Mouse (Mus musculus) lung, embryonic 16.5 days (tissue): ENCODE measurements around the gene Tmcc3. TPM values are rescaled to one million over a fixed set of nuclear protein-coding genes. Genes with fewer than 3 reads are reported as not detected.

Experiments used
- ATAC-seq: fragments of 200-750 bp; cut with Nextera tagmentation; 2 replicates; pipeline ENCODE4 v1.8.0; 2017; ENCODE audit warnings: low read depth, mild to moderate bottlenecking, moderate library complexity
- H3K27ac ChIP-seq: fragments of 300-500 bp; sonication (generic); 2 replicates; pipeline ENCODE4 v1.5.1; 2014; ENCODE audit warnings: mild to moderate bottlenecking, control low read depth, low read length
- H3K27me3 ChIP-seq: fragments of 300-500 bp; sonication (generic); 2 replicates; pipeline ENCODE4 v1.6.1; 2014; ENCODE audit warnings: low read depth, low read length, mixed read lengths; ENCODE audit not compliant: control insufficient read depth, insufficient read depth
- H3K36me3 ChIP-seq: fragments of 300-500 bp; sonication (generic); 2 replicates; pipeline ENCODE4 v1.6.1; 2014; ENCODE audit warnings: low read length; ENCODE audit not compliant: control insufficient read depth, insufficient read depth
- H3K4me1 ChIP-seq: fragments of 300-500 bp; sonication (generic); replicated peaks from 2 replicates; pipeline ENCODE4 v1.6.1; 2014; ENCODE audit warnings: low read length, mixed read lengths; ENCODE audit not compliant: control insufficient read depth, insufficient read depth
- H3K4me2 ChIP-seq: fragments of 300-500 bp; sonication (generic); 2 replicates; pipeline ENCODE4 v1.6.1; 2014; ENCODE audit warnings: low read depth, low read length, control low read depth
- H3K4me3 ChIP-seq: fragments of 300-500 bp; sonication (generic); 2 replicates; pipeline ENCODE4 v1.5.1; 2014; ENCODE audit warnings: mild to moderate bottlenecking, low read length, control low read depth
- H3K9ac ChIP-seq: fragments of 300-500 bp; sonication (generic); 2 replicates; pipeline ENCODE4 v1.6.1; 2014; ENCODE audit warnings: low read length, control low read depth
- H3K9me3 ChIP-seq: fragments of 300-500 bp; sonication (generic); 2 replicates; pipeline ENCODE4 v1.6.1; 2016; ENCODE audit warnings: low read length; ENCODE audit not compliant: control insufficient read depth
- WGBS: fragments of 180-500 bp; shearing (Covaris S2); extraction: QIAGEN DNeasy Blood & Tissue Kit; methylation state at CpG from one replicate; pipeline ENCODE4 v1.1.7; 2014; 5-methylcytosine and 5-hydroxymethylcytosine counted together
- polyA plus RNA-seq: library from polyadenylated mRNA; unstranded; fragments of >200 nt; fragmentation: Nextera tagmentation; extraction: Ambion mirVana; gene quantifications from 2 replicates; pipeline ENCODE4 v1.2.1, GENCODE M21; 2015

Gene Tmcc3
- polyA plus RNA-seq, 1 experiment from 2014 or later, result 7.4 TPM

DNA sequence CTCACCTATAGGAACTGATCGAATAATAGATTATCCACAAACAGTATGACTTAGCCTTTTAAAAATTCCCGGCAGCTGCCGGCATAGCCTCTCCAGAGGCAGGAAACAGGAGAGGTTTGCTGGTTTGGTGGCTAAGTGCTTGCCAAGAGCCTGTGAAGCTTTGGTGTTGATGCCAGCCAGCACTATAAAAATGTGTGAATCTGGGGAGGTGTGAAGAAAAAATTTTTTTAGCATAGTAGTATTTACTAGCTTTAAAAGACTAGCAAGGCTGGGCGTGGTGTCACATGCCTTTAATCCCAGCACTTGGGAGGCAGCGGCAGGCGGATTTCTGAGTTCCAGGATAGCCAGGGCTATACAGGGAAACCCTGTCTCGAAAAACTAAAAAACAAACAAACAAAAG lies 31.8 kb downstream of the Tmcc3 start:
- H3K4me3 ChIP-seq, result no peak overlapping the region
- H3K4me2 ChIP-seq, result no peak overlapping the region
- H3K4me1 ChIP-seq, result no peaks in the 10 kb centered on the region
- H3K9me3 ChIP-seq, result no peaks in the 10 kb centered on the region
- 68% methylated on average over 7 of the region's 7 CpGs for WGBS
- H3K27me3 ChIP-seq, result no peaks in the 10 kb centered on the region
- no peak overlapping the region for H3K9ac ChIP-seq
- no peak overlapping the region for H3K27ac ChIP-seq
- H3K36me3 ChIP-seq, result no peaks in the 10 kb centered on the region
- ATAC-seq, result no peak

DNA sequence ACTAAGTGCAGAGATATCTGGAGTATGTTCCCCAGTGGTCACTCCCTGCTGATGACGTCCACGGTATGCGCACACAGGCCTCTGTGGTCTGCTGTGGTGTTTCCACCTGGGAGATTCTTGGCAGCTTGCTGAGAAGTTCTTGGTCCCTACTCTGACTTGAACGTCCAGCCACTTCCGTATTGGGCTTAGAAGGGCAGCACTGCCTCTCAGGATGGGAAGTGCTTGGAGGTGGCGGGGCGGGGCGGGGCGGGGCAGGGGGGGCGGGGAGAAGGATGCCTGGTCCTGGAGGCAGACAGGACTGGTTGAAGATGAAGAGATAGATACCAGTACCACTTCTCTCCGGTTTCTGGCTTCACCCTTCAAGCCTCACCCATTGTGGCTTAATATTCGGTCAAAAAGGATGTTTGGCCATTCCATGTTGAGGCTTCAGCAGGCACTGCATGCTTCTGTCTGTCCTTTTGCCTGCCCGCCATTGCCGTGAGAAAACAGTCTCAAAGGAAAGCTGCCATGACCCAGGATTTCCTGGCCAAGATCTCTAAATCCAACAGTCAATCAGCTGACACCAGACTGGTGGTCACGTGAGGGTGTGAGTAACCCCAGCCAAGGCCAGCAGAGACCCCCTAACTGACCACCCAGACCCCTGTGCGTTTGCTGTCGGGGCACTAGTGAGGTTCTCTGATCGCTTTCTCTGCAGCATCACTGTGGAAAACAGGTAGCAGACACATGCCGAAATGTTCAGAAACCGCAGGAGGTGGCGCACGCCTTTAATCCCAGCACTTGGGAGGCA lies 33.1 kb downstream of the Tmcc3 start:
- Histone ChIP-seq H3K4me1 (no peaks in the 10 kb centered on the region), H3K27me3 (no peaks in the 10 kb centered on the region), H3K9ac (no peak overlapping the region), H3K4me2 (peak overlapping the region; percentile 26; the same call in 1 of the 2 replicates), H3K27ac (no peak overlapping the region), H3K4me3 (no peak overlapping the region), H3K36me3 (no peaks in the 10 kb centered on the region), H3K9me3 (no peaks in the 10 kb centered on the region)
- 0 out of 2 replicates have a peak, but pooled peaks have one; percentile 20 for ATAC-seq
- WGBS, result 49% methylated on average over 22 of the region's 22 CpGs

DNA sequence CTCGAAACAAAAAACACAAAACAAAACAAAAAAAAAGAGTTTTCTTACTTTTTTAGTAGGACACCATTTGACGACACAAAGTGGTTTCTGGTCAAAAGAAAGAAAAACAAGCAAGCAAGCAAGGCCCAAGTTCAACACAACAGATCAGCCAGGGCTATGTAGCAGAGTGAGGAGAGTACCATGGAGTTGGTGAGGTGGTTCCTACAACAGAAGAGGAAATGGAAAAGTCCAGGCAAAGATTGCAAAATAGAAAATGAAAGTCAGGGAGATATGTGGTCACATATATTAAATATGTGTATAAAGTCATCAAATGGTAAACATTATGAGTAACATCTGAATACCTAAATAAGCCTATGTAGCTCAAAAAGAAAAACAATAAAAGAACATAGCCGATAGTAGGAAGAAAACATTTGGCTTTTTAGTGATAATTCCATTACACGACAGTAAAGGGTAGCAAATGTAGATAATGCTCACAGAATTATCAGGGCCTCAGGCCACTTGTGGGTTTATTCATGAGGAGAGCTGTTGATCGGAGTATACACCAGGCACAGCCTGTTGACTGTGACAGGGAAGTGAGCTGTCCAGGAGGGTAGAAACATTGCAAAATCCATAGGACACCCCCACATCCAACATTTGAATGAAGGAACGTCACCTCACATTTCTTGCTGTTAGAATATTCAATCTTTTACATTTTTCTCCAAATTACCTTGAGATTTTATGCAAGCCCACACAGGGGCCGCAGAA lies 33.9 kb downstream of the Tmcc3 start:
- Histone ChIP-seq H3K9ac (no peak overlapping the region), H3K4me2 (no peak overlapping the region), H3K27ac (no peak overlapping the region), H3K4me3 (no peak overlapping the region), H3K9me3 (no peaks in the 10 kb centered on the region), H3K27me3 (no peaks in the 10 kb centered on the region), H3K36me3 (no peaks in the 10 kb centered on the region), H3K4me1 (peaks cover 2% of the 10 kb centered on the region; the same call in 1 of the 2 replicates)
- no peak for ATAC-seq
- 89% methylated on average over 7 of the region's 7 CpGs for WGBS

DNA sequence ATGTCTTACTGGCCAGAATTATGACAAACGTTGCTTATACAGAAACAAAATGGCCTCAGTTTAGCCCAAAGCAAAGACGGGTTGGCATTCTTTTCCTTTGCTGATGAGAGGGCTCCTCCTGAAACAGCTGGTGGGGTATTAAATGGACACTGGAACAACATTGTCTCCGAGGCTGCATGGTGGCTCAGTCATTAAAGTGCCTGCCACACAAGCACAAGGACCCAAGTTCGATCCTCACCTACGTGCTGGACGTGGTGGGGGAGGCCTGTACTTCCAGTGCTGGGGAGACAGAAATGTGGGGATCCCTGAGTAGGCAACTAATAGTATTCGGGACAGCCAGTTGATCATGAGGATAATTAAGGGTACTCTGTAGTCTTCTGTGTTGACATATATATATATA lies 34.8 kb downstream of the Tmcc3 start:
- no peak overlapping the region for H3K27ac ChIP-seq
- H3K9ac ChIP-seq, result no peak overlapping the region
- H3K4me1 ChIP-seq, result peaks cover 7% of the 10 kb centered on the region; the same call in 1 of the 2 replicates
- H3K4me3 ChIP-seq, result no peak overlapping the region
- H3K9me3 ChIP-seq, result no peaks in the 10 kb centered on the region
- no peak for ATAC-seq
- whole genome bisulfite sequencing, result 87% methylated on average over 7 of the region's 7 CpGs
- H3K36me3 ChIP-seq, result no peaks in the 10 kb centered on the region
- H3K4me2 ChIP-seq, result no peak overlapping the region
- H3K27me3 ChIP-seq, result no peaks in the 10 kb centered on the region

DNA sequence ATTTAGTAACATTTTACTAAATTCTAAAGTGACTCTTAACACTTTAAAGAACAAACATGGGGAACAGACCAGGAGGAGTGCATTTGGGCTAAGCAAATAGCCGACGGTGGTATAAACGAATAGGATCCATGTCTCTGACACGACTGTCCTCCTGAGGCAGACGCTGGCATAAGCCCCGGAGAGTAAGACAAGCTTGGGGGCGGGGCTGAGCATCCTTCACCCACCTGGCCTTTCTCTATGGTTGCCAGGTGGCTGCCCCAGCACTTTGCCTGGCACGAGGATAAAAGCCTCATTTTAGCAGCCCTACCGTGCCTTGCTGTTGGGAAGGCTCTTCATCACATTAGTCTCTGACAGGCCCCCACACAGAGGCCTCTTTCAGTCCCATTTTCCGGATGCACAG lies 35.5 kb downstream of the Tmcc3 start:
- Histone ChIP-seq H3K4me3 (no peak overlapping the region), H3K4me2 (no peak overlapping the region), H3K9me3 (no peaks in the 10 kb centered on the region), H3K9ac (no peak overlapping the region), H3K4me1 (peaks cover 7% of the 10 kb centered on the region; the same call in 1 of the 2 replicates), H3K36me3 (no peaks in the 10 kb centered on the region), H3K27ac (no peak overlapping the region), H3K27me3 (no peaks in the 10 kb centered on the region)
- 55% methylated on average over 10 of the region's 10 CpGs for WGBS
- no peak for ATAC-seq

DNA sequence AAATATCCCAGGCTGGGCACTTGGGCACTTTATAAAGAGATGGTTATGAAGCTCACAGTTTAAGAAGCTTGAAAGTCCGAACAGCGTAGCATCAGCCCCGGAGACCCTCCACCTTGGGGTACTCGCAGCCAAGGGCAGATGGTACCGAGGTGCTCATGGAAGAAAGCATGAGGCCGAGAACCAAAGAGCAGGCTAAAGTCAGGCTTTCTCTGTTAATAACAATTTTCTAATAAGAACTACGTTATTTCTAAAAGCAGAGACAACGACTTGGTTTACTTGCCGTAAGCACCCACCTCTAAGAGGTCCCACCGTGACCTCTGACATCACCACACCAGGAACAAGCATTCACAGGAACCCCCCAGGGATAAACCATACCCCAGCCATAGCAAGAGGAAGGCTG lies 36.2 kb downstream of the Tmcc3 start:
- Histone ChIP-seq H3K4me1 (peaks cover 7% of the 10 kb centered on the region; the same call in 1 of the 2 replicates), H3K27ac (no peak overlapping the region), H3K4me3 (no peak overlapping the region), H3K9ac (no peak overlapping the region), H3K9me3 (no peaks in the 10 kb centered on the region), H3K27me3 (no peaks in the 10 kb centered on the region), H3K36me3 (no peaks in the 10 kb centered on the region), H3K4me2 (no peak overlapping the region)
- 91% methylated on average over 10 of the region's 10 CpGs for WGBS
- ATAC-seq, result no peak

DNA sequence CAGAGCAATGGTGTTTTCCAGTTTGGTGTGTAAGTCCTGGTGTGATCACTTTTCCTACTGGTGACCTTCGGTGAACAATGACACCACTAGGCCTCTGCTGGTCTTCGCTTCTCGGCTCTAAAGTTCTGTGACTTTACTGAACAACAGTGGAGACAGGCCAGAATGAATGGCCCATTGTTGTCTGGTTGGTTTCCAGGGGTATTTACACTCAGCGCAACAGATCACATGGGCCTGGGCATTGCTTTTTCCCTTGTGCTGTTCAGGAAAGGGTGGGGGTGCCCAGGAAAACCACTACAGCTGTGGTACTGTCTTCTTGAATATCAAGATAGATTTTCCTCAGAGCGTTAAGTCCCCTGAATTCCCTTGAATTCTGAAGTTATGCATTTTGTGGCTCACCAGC lies 38.5 kb downstream of the Tmcc3 start:
- H3K4me3 ChIP-seq, result no peak overlapping the region
- H3K36me3 ChIP-seq, result no peaks in the 10 kb centered on the region
- peaks cover 7% of the 10 kb centered on the region; the same call in 1 of the 2 replicates for H3K4me1 ChIP-seq
- ATAC-seq, result no peak
- no peak overlapping the region for H3K4me2 ChIP-seq
- H3K27ac ChIP-seq, result peak overlapping the region; percentile 13
- H3K9ac ChIP-seq, result no peak overlapping the region
- H3K27me3 ChIP-seq, result no peaks in the 10 kb centered on the region
- 70% methylated on average over 5 of the region's 5 CpGs for WGBS
- no peaks in the 10 kb centered on the region for H3K9me3 ChIP-seq

GRCm38 (mm10) chr10:94350896-94351661 lies 39.3 kb downstream of the Tmcc3 start:
- WGBS, result 38% methylated on average over 11 of the region's 11 CpGs
- Histone ChIP-seq H3K9me3 (no peaks in the 10 kb centered on the region), H3K4me1 (peaks cover 7% of the 10 kb centered on the region; the same call in 1 of the 2 replicates), H3K4me3 (no peak overlapping the region), H3K36me3 (no peaks in the 10 kb centered on the region), H3K9ac (no peak overlapping the region), H3K4me2 (no peak overlapping the region), H3K27ac (peak overlapping the region; percentile 45; the same call in 1 of the 2 replicates), H3K27me3 (no peaks in the 10 kb centered on the region)
- ATAC-seq, result peak; percentile 73
